Mouse (Mus musculus) MEL (cell line): Measurements from ENCODE around the gene Esf1. TPM values are rescaled to one million over a fixed set of nuclear protein-coding genes. Genes with fewer than 3 reads are reported as not detected.

Experiments used
- DNase-seq: peaks from one replicate; pipeline ENCODE4 v3.0.0; 2011; ENCODE audit warnings: low read depth, low spot score
- H3K27ac ChIP-seq: 2 replicates; pipeline ENCODE4 v1.5.1; 2012; ENCODE audit warnings: low read depth, mild to moderate bottlenecking, control low read depth, low read length, moderate library complexity; ENCODE audit not compliant: control insufficient read depth
- H3K27me3 ChIP-seq, 2 experiments: fragments of 150-350 bp in 1 of 2; sonication (generic) in 1 of 2; 2 replicates each; pipeline ENCODE4 v1.6.1; 2012; ENCODE audit warnings: low read length in 2 of 2, mild to moderate bottlenecking in 2 of 2, improper control_type of control experiment in 1 of 2, moderate library complexity in 1 of 2; ENCODE audit not compliant: insufficient read depth in 2 of 2, control insufficient read depth in 1 of 2
- H3K36me3 ChIP-seq, 2 experiments: 2 replicates each; pipeline ENCODE4 v1.6.1; 2012 to 2014; ENCODE audit warnings: low read length in 2 of 2, improper control_type of control experiment in 1 of 2, inconsistent platforms in 1 of 2, mild to moderate bottlenecking in 1 of 2; ENCODE audit not compliant: insufficient read depth in 2 of 2, control insufficient read depth in 1 of 2
- H3K4me1 ChIP-seq, 2 experiments: fragments of 150-350 bp in 1 of 2; sonication (generic) in 1 of 2; 2 replicates each; pipeline ENCODE4 v1.6.1; 2012; ENCODE audit warnings: low read length in 2 of 2, improper control_type of control experiment in 1 of 2, mild to moderate bottlenecking in 1 of 2; ENCODE audit not compliant: insufficient read depth in 2 of 2, control insufficient read depth in 1 of 2
- H3K4me3 ChIP-seq, 2 experiments: fragments of 150-350 bp in 1 of 2; sonication (generic) in 1 of 2; 2 replicates each; pipeline ENCODE4 v1.5.1; 2012; ENCODE audit warnings: low read depth in 2 of 2, low read length in 2 of 2, mild to moderate bottlenecking in 2 of 2, moderate library complexity in 2 of 2, control low read depth in 1 of 2, improper control_type of control experiment in 1 of 2; ENCODE audit not compliant: control insufficient read depth in 1 of 2, insufficient read depth in 1 of 2
- H3K79me2 ChIP-seq: 2 replicates; pipeline ENCODE4 v1.6.1; 2012; ENCODE audit warnings: mild to moderate bottlenecking, low read length, moderate library complexity; ENCODE audit not compliant: control insufficient read depth, poor library complexity, insufficient read depth
- H3K9ac ChIP-seq: 2 replicates; pipeline ENCODE4 v1.6.1; 2012; ENCODE audit warnings: low read depth, mild to moderate bottlenecking, control low read depth, low read length, moderate library complexity; ENCODE audit not compliant: control insufficient read depth, poor library complexity, severe bottlenecking
- H3K9me3 ChIP-seq: fragments of 150-350 bp; sonication (generic); replicated peaks from 2 replicates; pipeline ENCODE4 v1.6.1; 2012; ENCODE audit warnings: mild to moderate bottlenecking, low read length, improper control_type of control experiment, moderate library complexity; ENCODE audit not compliant: insufficient read depth
- BHLHE40 ChIP-seq: IDR thresholded peaks from 2 replicates; pipeline ENCODE4 v1.6.1; 2012; ENCODE audit warnings: low read depth, mild to moderate bottlenecking, inconsistent platforms, low read length, improper control_type of control experiment, borderline replicate concordance
- CHD2 ChIP-seq: IDR thresholded peaks from 2 replicates; pipeline ENCODE4 v1.6.1; 2011; ENCODE audit warnings: low read length, improper control_type of control experiment
- E2F4 ChIP-seq: IDR thresholded peaks from 2 replicates; pipeline ENCODE4 v1.6.1; 2011; ENCODE audit warnings: low read depth, low read length, improper control_type of control experiment, borderline replicate concordance
- ELF1 ChIP-seq: IDR thresholded peaks from 2 replicates; pipeline ENCODE4 v1.6.1; 2014; ENCODE audit warnings: low read depth, mild to moderate bottlenecking, inconsistent platforms, low read length, improper control_type of control experiment, moderate library complexity
- EP300 ChIP-seq, 2 experiments: IDR thresholded peaks; 2 replicates each; pipeline ENCODE4 v1.6.1; 2011; ENCODE audit warnings: improper control_type of control experiment in 2 of 2, low read length in 2 of 2, low read depth in 1 of 2, mild to moderate bottlenecking in 1 of 2
- ETS1 ChIP-seq: IDR thresholded peaks from 2 replicates; pipeline ENCODE4 v1.6.1; 2012; ENCODE audit warnings: low read depth, mild to moderate bottlenecking, inconsistent platforms, low read length, improper control_type of control experiment, moderate library complexity
- GABPA ChIP-seq: IDR thresholded peaks from 2 replicates; pipeline ENCODE4 v1.6.1; 2012; ENCODE audit warnings: low read depth, mild to moderate bottlenecking, inconsistent platforms, low read length, improper control_type of control experiment, moderate library complexity
- HCFC1 ChIP-seq: IDR thresholded peaks from 2 replicates; pipeline ENCODE4 v1.6.1; 2012; ENCODE audit warnings: low read depth, mild to moderate bottlenecking, inconsistent platforms, low read length, improper control_type of control experiment, moderate library complexity
- JUND ChIP-seq: IDR thresholded peaks from 2 replicates; pipeline ENCODE4 v1.6.1; 2011; ENCODE audit warnings: low read depth, mild to moderate bottlenecking, improper control_type of control experiment, low read length
- KAT2A ChIP-seq: conservative IDR thresholded peaks from 2 replicates; pipeline ENCODE4 v1.6.1; 2012; ENCODE audit warnings: low read depth, low read length, improper control_type of control experiment, inconsistent platforms
- MAFK ChIP-seq: IDR thresholded peaks from 2 replicates; pipeline ENCODE4 v1.6.1; 2011; ENCODE audit warnings: low read depth, mild to moderate bottlenecking, low read length, improper control_type of control experiment, borderline replicate concordance
- MAX ChIP-seq: IDR thresholded peaks from 2 replicates; pipeline ENCODE4 v1.6.1; 2011; ENCODE audit warnings: low read length, improper control_type of control experiment
- MAZ ChIP-seq: IDR thresholded peaks from 2 replicates; pipeline ENCODE4 v1.6.1; 2012; ENCODE audit warnings: low read depth, mild to moderate bottlenecking, inconsistent platforms, low read length, improper control_type of control experiment
- MEF2A ChIP-seq: IDR thresholded peaks from 2 replicates; pipeline ENCODE4 v1.6.1; 2014; ENCODE audit warnings: low read depth, mild to moderate bottlenecking, inconsistent platforms, low read length, improper control_type of control experiment; ENCODE audit not compliant: poor library complexity, insufficient replicate concordance, severe bottlenecking; ENCODE audit errors: extremely low read depth
- MXI1 ChIP-seq: IDR thresholded peaks from 2 replicates; pipeline ENCODE4 v1.6.1; 2011; ENCODE audit warnings: mild to moderate bottlenecking, low read depth, low read length, improper control_type of control experiment
- MYC ChIP-seq: IDR thresholded peaks from 2 replicates; pipeline ENCODE4 v1.6.1; 2011; ENCODE audit warnings: low read depth, mild to moderate bottlenecking, low read length, improper control_type of control experiment, moderate library complexity
- NELFE ChIP-seq: IDR thresholded peaks from 2 replicates; pipeline ENCODE4 v1.6.1; 2011; ENCODE audit warnings: low read depth, low read length, improper control_type of control experiment
- NRF1 ChIP-seq: IDR thresholded peaks from 2 replicates; pipeline ENCODE4 v1.6.1; 2014; ENCODE audit warnings: low read depth, mild to moderate bottlenecking, inconsistent platforms, low read length, improper control_type of control experiment, moderate library complexity; ENCODE audit not compliant: poor library complexity, insufficient read depth, severe bottlenecking
- POLR2A ChIP-seq, 2 experiments: IDR thresholded peaks; 2 replicates each; pipeline ENCODE4 v1.6.1; 2011 to 2012; ENCODE audit warnings: low read length in 2 of 2, mild to moderate bottlenecking in 2 of 2, control low read depth in 1 of 2, improper control_type of control experiment in 1 of 2, low read depth in 1 of 2, moderate library complexity in 1 of 2; ENCODE audit not compliant: control insufficient read depth in 1 of 2, insufficient read depth in 1 of 2, poor library complexity in 1 of 2
- POLR2AphosphoS2 ChIP-seq: IDR thresholded peaks from 2 replicates; pipeline ENCODE4 v1.6.1; 2011; ENCODE audit warnings: low read length, improper control_type of control experiment
- POLR2AphosphoS5 ChIP-seq: IDR thresholded peaks from 2 replicates; pipeline ENCODE4 v1.6.1; 2012; ENCODE audit warnings: low read depth, borderline replicate concordance, mild to moderate bottlenecking, inconsistent platforms, low read length, moderate library complexity, mixed read lengths
- RCOR1 ChIP-seq: IDR thresholded peaks from 2 replicates; pipeline ENCODE4 v1.6.1; 2012; ENCODE audit warnings: low read depth, mild to moderate bottlenecking, inconsistent platforms, low read length, improper control_type of control experiment
- SIN3A ChIP-seq: IDR thresholded peaks from 2 replicates; pipeline ENCODE4 v1.6.1; 2012; ENCODE audit warnings: low read length, improper control_type of control experiment, inconsistent platforms
- SMC3 ChIP-seq: IDR thresholded peaks from 2 replicates; pipeline ENCODE4 v1.6.1; 2011; ENCODE audit warnings: low read depth, low read length, improper control_type of control experiment
- TBP ChIP-seq: IDR thresholded peaks from 2 replicates; pipeline ENCODE4 v1.8.0; 2011; ENCODE audit warnings: low read depth, low read length, improper control_type of control experiment
- TCF12 ChIP-seq: IDR thresholded peaks from 2 replicates; pipeline ENCODE4 v1.6.1; 2014; ENCODE audit warnings: low read depth, mild to moderate bottlenecking, inconsistent platforms, low read length, improper control_type of control experiment, moderate library complexity
- UBTF ChIP-seq: IDR thresholded peaks from 2 replicates; pipeline ENCODE4 v1.6.1; 2012; ENCODE audit warnings: low read depth, mild to moderate bottlenecking, inconsistent platforms, low read length, improper control_type of control experiment, moderate library complexity, borderline replicate concordance; ENCODE audit not compliant: insufficient read depth
- USF1 ChIP-seq: IDR thresholded peaks from 2 replicates; pipeline ENCODE4 v1.6.1; 2014; ENCODE audit warnings: low read depth, mild to moderate bottlenecking, inconsistent platforms, low read length, improper control_type of control experiment, moderate library complexity
- USF2 ChIP-seq, 2 experiments: IDR thresholded peaks; 2 replicates each; pipeline ENCODE4 v1.6.1; 2011 to 2012; ENCODE audit warnings: improper control_type of control experiment in 2 of 2, low read length in 2 of 2, borderline replicate concordance in 1 of 2, inconsistent platforms in 1 of 2, low read depth in 1 of 2, mild to moderate bottlenecking in 1 of 2; ENCODE audit not compliant: insufficient read depth in 1 of 2
- ZC3H11A ChIP-seq: IDR thresholded peaks from 2 replicates; pipeline ENCODE4 v1.6.1; 2012; ENCODE audit warnings: low read depth, mild to moderate bottlenecking, inconsistent platforms, low read length, improper control_type of control experiment
- ZMIZ1 ChIP-seq: IDR thresholded peaks from 2 replicates; pipeline ENCODE4 v1.6.1; 2012; ENCODE audit warnings: low read depth, mild to moderate bottlenecking, inconsistent platforms, low read length, improper control_type of control experiment, moderate library complexity
- polyA plus RNA-seq, 2 experiments: library from polyadenylated mRNA; stranded (reverse) in 1 of 2; unstranded in 1 of 2; fragments of >175 nt in 1 of 2; fragments of >200 nt in 1 of 2; gene quantifications; 2 replicates each; pipeline versions ENCODE4 v1.2.1 to v1.2.4; 2012; ENCODE audit warnings: low replicate concordance in 2 of 2, low read depth in 1 of 2; ENCODE audit not compliant: insufficient read length in 2 of 2, insufficient read depth in 1 of 2, missing spikeins in 1 of 2
- total RNA-seq: library from RNA; depleted of rRNA; stranded (reverse); fragments of 300-350 nt; gene quantifications from 2 replicates; pipeline ENCODE4 v1.2.3, GENCODE M21; 2012; rRNA removed

Gene Esf1
- total RNA-seq (25.8 and 27.7 TPM in 2 replicates), polyA plus RNA-seq (10 to 100 TPM in 1 of 2 experiments, not detected in 1; 31.0 TPM)

DNA sequence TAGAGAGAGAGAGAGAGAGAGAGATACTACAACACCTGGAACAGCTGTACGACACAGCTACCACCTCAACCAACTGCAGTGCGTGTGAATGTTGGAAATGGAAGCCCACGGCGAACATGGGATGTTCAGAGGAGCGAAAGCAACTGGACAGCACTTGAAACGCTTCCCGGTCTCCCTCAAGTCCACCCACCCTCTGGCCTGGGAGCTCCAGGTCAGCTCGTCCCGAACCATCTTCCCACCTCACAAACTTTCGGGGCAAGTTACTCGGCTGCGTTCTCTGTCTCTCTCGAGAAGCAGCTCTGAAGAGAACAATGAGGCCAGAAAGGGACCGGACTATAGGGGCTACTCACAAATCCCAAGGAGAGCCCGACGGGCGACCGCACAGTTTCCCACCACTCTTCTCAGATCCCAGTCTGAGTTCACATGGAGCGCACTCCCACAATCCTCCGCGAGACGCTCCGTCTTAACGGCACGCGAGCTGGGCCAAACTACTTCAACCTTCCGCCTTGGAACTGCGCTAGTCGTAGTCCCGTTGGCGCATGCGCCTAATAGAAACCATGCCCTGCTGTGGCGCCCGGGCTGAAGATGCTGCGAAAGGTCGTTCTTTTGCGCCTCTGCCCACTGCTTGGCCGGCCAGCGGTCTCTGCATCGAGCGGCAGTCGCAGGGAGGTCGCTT lies at the start of gene Esf1, which contains the start of gene Ndufaf5:
Esf1 (minus strand) TSS at position 438 of the 676 bp plus-strand sequence.
Ndufaf5 (plus strand) TSS at position 523 of the 676 bp plus-strand sequence.
- H3K9me3 ChIP-seq, result no peaks in the 10 kb centered on the region
- peaks cover 12 to 31% of the 10 kb centered on the region in 2 experiments; a peak in 3 of 4 replicates for H3K36me3 ChIP-seq
- peak; percentile 98 for DNase-seq
- peaks cover 34% of the 10 kb centered on the region for H3K79me2 ChIP-seq
- peak within 1 kb of the TSS; percentile 99 for H3K9ac ChIP-seq
- peak within 1 kb of the TSS; percentile 89 to 98 for H3K4me3 ChIP-seq
- H3K27ac ChIP-seq, result peak within 1 kb of the TSS; percentile 72
- TF ChIP-seq TCF12 (peak; percentile 49; the same call in 1 of the 2 replicates), ZMIZ1 (peak; percentile 82), ELF1 (peak; percentile 85), TBP (peak; percentile 80), SMC3 (no peak), POLR2A (IDR thresholded peaks at IDR 0.05; ENCODE audit: control insufficient read depth in 1 of 2, insufficient read depth in 1 of 2, low read depth in 1 of 2, low read length in 2 of 2, poor library complexity in 1 of 2) (peak; percentile 78 to 88; a peak in 3 of 4 replicates), RCOR1 (0 out of 2 replicates have a peak, but pooled peaks have one; percentile 33), ETS1 (no peak; the same call in 1 of the 2 replicates), JUND (no peak), HCFC1 (peak; percentile 95), SIN3A (peak; percentile 97), NRF1 (peak; percentile 76), ZC3H11A (no peak), POLR2AphosphoS5 (no peak), MXI1 (peak; percentile 98), MYC (peak; percentile 97), MAX (peak; percentile 86), MAZ (0 out of 2 replicates have a peak, but pooled peaks have one; percentile 58), MAFK (no peak), MEF2A (0 out of 2 replicates have a peak, but pooled peaks have one; percentile 47), UBTF (no peak), NELFE (peak; percentile 85), USF1 (no peak; the same call in 1 of the 2 replicates), GABPA (0 out of 2 replicates have a peak, but pooled peaks have one; percentile 30), KAT2A (peak; percentile 82), E2F4 (no peak), EP300 (IDR thresholded peaks at IDR 0.05; ENCODE audit: low read depth in 1 of 2, low read length in 2 of 2) (peak in 1 of 2 experiments; percentile 35; a peak in 1 of 4 replicates), BHLHE40 (no peak), USF2 (IDR thresholded peaks at IDR 0.05; ENCODE audit: borderline replicate concordance in 1 of 2, insufficient read depth in 1 of 2, low read depth in 1 of 2, low read length in 2 of 2) (no peak), CHD2 (no peak), POLR2AphosphoS2 (peak; percentile 78; the same call in 1 of the 2 replicates)
- H3K4me1 ChIP-seq, result peaks cover 0 to 19% of the 10 kb centered on the region in 2 experiments; a peak in 2 of 4 replicates
- no peaks in the 10 kb centered on the region for H3K27me3 ChIP-seq
